Mouse (Mus musculus) gastrocnemius, adult 8-10 months (tissue): ENCODE results near the gene Ankrd13c. TPM values are rescaled to one million over a fixed set of nuclear protein-coding genes. Genes with fewer than 3 reads are reported as not detected.

Experiments used
- total RNA-seq, 4 experiments: library from RNA; stranded (reverse); gene quantifications; 2 replicates each; pipeline ENCODE4 v1.2.4; 2022

Ankrd13c gene
- total RNA-seq, 4 experiments from 2014 or later, result 22.9 to 31.1 (median 25.7) TPM

Other genes starting within 250 kb of the Ankrd13c start
- gene Cth, start 22.2 kb upstream of the Ankrd13c start, total RNA-seq, result 1 to 10 TPM; 1.5 to 6.5 (median 3.4) TPM
- 10 to 100 TPM; 24.3 to 38.7 (median 31.8) TPM for gene Srsf11, start 89.4 kb downstream of the Ankrd13c start, total RNA-seq
- gene Lrrc40, start 89.4 kb downstream of the Ankrd13c start, total RNA-seq, result 10 to 100 TPM in 1 of 4 experiments, 1 to 10 TPM in 3; 6.2 to 11.7 (median 7.5) TPM